Mouse (Mus musculus) ES-E14 (cell line): ENCODE measurements around the gene Ccdc57. TPM values are rescaled to one million over a fixed set of nuclear protein-coding genes. Genes with fewer than 3 reads are reported as not detected.
A peak's percentile ranks its signal among the peaks of the same experiment; 100 is the strongest.

ENCODE experiments used
- DNase-seq: peaks from one replicate; pipeline ENCODE4 v3.0.0-alpha.2; 2013; ENCODE audit warnings: low read depth, low spot score
- H3K27ac ChIP-seq: 2 replicates; pipeline ENCODE4 v1.5.1; 2012; ENCODE audit warnings: low read depth, mild to moderate bottlenecking, low read length, moderate library complexity, mixed read lengths; ENCODE audit not compliant: poor library complexity, insufficient read depth, severe bottlenecking
- H3K36me3 ChIP-seq: 2 replicates; pipeline ENCODE4 v1.6.1; 2012; ENCODE audit warnings: mild to moderate bottlenecking, low read length, moderate library complexity, mixed read lengths; ENCODE audit not compliant: control insufficient read depth, poor library complexity, insufficient read depth, severe bottlenecking
- H3K4me1 ChIP-seq, 2 experiments: fragments of 150-350 bp in 1 of 2; sonication (generic) in 1 of 2; 2 replicates each; pipeline ENCODE4 v1.6.1; 2012; ENCODE audit warnings: low read length in 2 of 2, mild to moderate bottlenecking in 1 of 2, mixed read lengths in 1 of 2; ENCODE audit not compliant: control insufficient read depth in 2 of 2, insufficient read depth in 2 of 2, poor library complexity in 1 of 2
- H3K4me3 ChIP-seq, 2 experiments: fragments of 150-350 bp in 1 of 2; sonication (generic) in 1 of 2; 2 replicates each; pipeline ENCODE4 v1.5.1; 2012; ENCODE audit warnings: low read length in 2 of 2, low read depth in 1 of 2, mild to moderate bottlenecking in 1 of 2, mixed read lengths in 1 of 2; ENCODE audit not compliant: insufficient read depth in 1 of 2, poor library complexity in 1 of 2, severe bottlenecking in 1 of 2
- H3K9ac ChIP-seq: 2 replicates; pipeline ENCODE4 v1.6.1; 2012; ENCODE audit warnings: low read depth, mild to moderate bottlenecking, low read length, mixed read lengths; ENCODE audit not compliant: poor library complexity, insufficient read depth, severe bottlenecking
- H3K9me3 ChIP-seq: fragments of 150-350 bp; sonication (generic); 2 replicates; pipeline ENCODE4 v1.6.1; 2012; ENCODE audit warnings: low read depth, mild to moderate bottlenecking, low read length; ENCODE audit not compliant: control insufficient read depth, insufficient read depth
- CHD2 ChIP-seq: IDR thresholded peaks from 2 replicates; pipeline ENCODE4 v1.6.1; 2014; ENCODE audit warnings: mild to moderate bottlenecking, low read depth, low read length, inconsistent platforms
- HCFC1 ChIP-seq: IDR thresholded peaks from 2 replicates; pipeline ENCODE4 v1.6.1; 2012; ENCODE audit warnings: low read length, inconsistent platforms, borderline replicate concordance; ENCODE audit not compliant: insufficient read depth
- MAFK ChIP-seq: IDR thresholded peaks from 2 replicates; pipeline ENCODE4 v1.6.1; 2014; ENCODE audit warnings: mild to moderate bottlenecking, low read depth, low read length, inconsistent platforms; ENCODE audit not compliant: insufficient read depth
- ZC3H11A ChIP-seq: IDR thresholded peaks from 2 replicates; pipeline ENCODE4 v1.6.1; 2012; ENCODE audit warnings: low read depth, mild to moderate bottlenecking, inconsistent platforms, low read length, borderline replicate concordance
- ZNF384 ChIP-seq: IDR thresholded peaks from 2 replicates; pipeline ENCODE4 v1.6.1; 2012; ENCODE audit warnings: low read depth, low read length, inconsistent platforms
- in situ Hi-C, 2 experiments: fragments of 600-800 bp; cut with MboI; formaldehyde crosslinking; loops; one replicate each; pipeline ENCODE4 v1.15.1; 2025; ENCODE audit warnings: low sequenced_read_pairs in 2 of 2, inconsistent platforms in 1 of 2; ENCODE audit not compliant: unreplicated experiment in 2 of 2
- total RNA-seq: library from RNA; depleted of rRNA; stranded (reverse); fragments of 300-350 nt; gene quantifications from 2 replicates; pipeline ENCODE4 v1.2.3, GENCODE M21; 2012

Gene Ccdc57
- total RNA-seq, 1 experiment = 1.8 TPM

DNA sequence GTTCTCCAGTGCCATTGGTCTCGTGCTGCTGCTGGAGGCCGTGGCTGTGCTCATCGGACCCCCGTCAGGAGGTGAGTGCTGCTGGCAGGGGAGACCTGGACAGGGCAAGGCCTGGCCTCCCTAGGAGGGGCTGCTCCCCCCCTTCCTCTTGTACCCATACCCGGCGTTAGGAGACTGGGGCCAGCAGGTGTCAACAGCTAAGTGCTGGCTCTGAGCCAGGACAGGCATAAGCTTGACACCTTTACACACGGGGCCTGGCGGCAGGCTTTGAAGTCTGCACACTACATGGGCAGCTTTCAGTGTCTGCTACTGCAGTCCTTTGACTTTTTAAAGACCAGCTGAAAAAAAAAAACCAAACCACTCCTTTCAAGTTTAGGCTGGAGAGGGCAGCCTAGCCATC is 24.4 kb upstream of the Ccdc57 start:
- in situ Hi-C loops = no loop called here
- peaks cover 50% of the 10 kb centered on the region for H3K36me3 ChIP-seq
- no peak overlapping the region for H3K27ac ChIP-seq
- H3K9ac ChIP-seq = no peak overlapping the region
- TF ChIP-seq MAFK (no peak), ZNF384 (no peak), ZC3H11A (no peak), CHD2 (no peak), HCFC1 (no peak)
- H3K4me3 ChIP-seq = no peak overlapping the region
- H3K4me1 ChIP-seq = peaks cover 5 to 38% of the 10 kb centered on the region in 2 experiments
- no peak for DNase-seq
- no peaks in the 10 kb centered on the region for H3K9me3 ChIP-seq

- Histone ChIP-seq H3K36me3 (peaks cover 51% of the 10 kb centered on the region), H3K27ac (no peak overlapping the region), H3K9ac (no peak overlapping the region), H3K4me3 (no peak overlapping the region), H3K4me1 (peaks cover 5 to 47% of the 10 kb centered on the region in 2 experiments), H3K9me3 (no peaks in the 10 kb centered on the region)
- in situ Hi-C loops = no loop called here
- no peak for DNase-seq
- TF ChIP-seq MAFK = no peak
- no peak for TF ChIP-seq ZNF384
- TF ChIP-seq HCFC1 = no peak
- TF ChIP-seq ZC3H11A = no peak
- TF ChIP-seq CHD2 = no peak
These were observed 23.0 kb upstream of the Ccdc57 start for GRCm38 (mm10) chr11:120955701-120956100.

- no peaks in the 10 kb centered on the region for H3K9me3 ChIP-seq
- H3K4me1 ChIP-seq = peaks cover 5 to 52% of the 10 kb centered on the region in 2 experiments
- in situ Hi-C loops = no loop called here
- H3K9ac ChIP-seq = no peak overlapping the region
- DNase-seq = no peak
- no peak overlapping the region for H3K27ac ChIP-seq
- H3K36me3 ChIP-seq = peaks cover 48% of the 10 kb centered on the region
- TF ChIP-seq ZNF384 (no peak), MAFK (no peak), ZC3H11A (no peak), CHD2 (no peak), HCFC1 (no peak)
- no peak overlapping the region for H3K4me3 ChIP-seq
These were observed 22.3 kb upstream of the Ccdc57 start for GRCm38 (mm10) chr11:120954936-120955335.

DNA sequence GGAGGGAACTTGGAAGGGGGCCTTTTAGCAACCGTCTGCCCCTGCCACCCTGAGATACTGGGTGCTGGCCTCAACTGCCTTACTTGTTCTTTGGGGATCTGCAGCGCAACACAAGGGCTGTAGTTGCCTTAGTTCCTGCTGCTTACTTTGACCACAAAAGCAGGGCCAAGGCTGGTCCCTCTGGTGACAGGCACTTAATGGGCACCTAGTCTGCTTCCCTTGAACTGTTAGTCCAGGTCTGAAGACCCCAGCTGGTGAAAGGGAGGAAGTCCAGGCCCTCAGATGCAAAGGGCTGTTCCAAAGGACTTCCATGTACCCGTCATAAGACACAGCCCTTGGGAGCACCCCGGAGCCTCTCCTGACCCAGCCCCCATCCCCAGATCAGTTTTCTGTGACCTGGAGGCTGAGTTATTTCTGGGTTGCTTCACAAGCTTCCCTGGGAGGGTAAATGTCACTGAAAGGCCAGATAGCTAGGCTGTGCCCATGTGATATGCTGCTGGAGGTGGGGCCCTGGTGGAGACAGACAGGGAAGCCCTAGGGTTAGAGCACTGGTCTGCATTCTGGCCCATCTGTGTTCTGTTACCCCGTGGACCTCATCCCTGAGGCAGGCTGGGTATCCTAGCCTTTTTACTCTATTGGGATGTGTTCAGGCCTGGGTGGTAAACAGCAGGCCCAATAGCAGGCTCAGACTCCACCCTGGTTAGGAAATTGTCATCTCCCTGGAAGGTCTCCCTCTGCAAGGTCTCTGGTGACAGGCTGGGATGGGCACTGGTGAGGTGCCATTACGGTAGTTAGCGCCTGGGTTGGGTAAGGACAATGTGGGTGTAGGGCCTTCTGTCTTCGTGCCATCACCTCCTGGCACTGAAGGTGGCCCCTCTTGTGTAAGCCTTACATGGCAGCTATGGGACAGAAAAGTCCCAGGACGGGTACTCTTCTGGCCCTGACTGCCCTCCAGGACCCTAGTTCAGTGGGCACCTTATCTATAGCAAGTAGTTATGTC is 19.4 kb upstream of the Ccdc57 start:
- Histone ChIP-seq H3K36me3 (peaks cover 30% of the 10 kb centered on the region), H3K4me3 (peak overlapping the region in 1 of 2 experiments; percentile 5; a peak in 1 of 4 replicates), H3K9ac (peak overlapping the region; percentile 8; the same call in 1 of the 2 replicates), H3K4me1 (peaks cover 3 to 43% of the 10 kb centered on the region in 2 experiments; a peak in 3 of 4 replicates), H3K27ac (no peak overlapping the region), H3K9me3 (no peaks in the 10 kb centered on the region)
- in situ Hi-C loops = no loop called here
- no peak for DNase-seq
- TF ChIP-seq ZNF384 (no peak), CHD2 (no peak), ZC3H11A (no peak), MAFK (no peak), HCFC1 (no peak)
